Mouse (Mus musculus): ENCODE data around the gene Gm21789.
"Not testable (repeated sequence)": the region's sequence is repeated elsewhere in the genome, so short reads cannot be mapped to it uniquely, and the experiment has no call there.

The Gm21789 gene

GRCm38 (mm10) chrX:32941468-32941867 is at the start of gene Gm21789:
Gm21789 (plus strand) TSS chrX:32941768.
- not testable (repeated sequence) for DNase-seq (ENCODE audit: low read depth, low spot score)

DNA sequence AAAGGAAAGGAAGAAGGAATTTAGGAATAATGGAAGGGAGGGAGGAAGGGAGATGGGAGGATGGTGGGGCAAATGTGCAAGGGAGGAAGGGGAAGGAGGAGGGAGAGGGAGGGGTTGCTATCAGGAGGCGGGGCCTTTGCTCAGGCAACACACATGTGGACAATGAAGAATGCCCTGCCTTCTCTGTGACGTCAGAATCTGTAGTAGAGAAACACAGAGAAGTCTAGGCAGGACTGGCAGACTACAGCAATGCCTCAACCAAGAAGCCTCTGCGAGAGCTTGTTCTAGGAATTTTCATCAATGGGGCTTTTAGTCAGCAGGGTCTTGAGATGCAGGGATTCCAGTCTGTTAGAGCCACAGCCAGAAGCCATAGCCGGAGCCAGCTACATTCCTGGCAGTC is 47.2 kb upstream of the Gm21789 start, which contains the start of gene Btbd35f30:
Btbd35f30 (plus strand) TSS at position 301 of the 400 bp plus-strand sequence.
- DNase-seq (ENCODE audit: low read depth, low spot score) = not testable (repeated sequence)

GRCm38 (mm10) chrX:32973597-32973996 is 32.0 kb downstream of the Gm21789 start, which contains the start of gene Btbd35f5:
Btbd35f5 (plus strand) TSS chrX:32973897.
- not testable (repeated sequence) for DNase-seq (ENCODE audit: low read depth, low spot score)

All from ZHBTc4 (cell line).